Mouse (Mus musculus): ENCODE measurements at regions not wholly inside any gene's neighbourhood (a gene's known extent, or its start where the extent isn't known, plus 50 kb on each side); places are given as distances from the start of the nearest gene placed in this dataset.

DNA sequence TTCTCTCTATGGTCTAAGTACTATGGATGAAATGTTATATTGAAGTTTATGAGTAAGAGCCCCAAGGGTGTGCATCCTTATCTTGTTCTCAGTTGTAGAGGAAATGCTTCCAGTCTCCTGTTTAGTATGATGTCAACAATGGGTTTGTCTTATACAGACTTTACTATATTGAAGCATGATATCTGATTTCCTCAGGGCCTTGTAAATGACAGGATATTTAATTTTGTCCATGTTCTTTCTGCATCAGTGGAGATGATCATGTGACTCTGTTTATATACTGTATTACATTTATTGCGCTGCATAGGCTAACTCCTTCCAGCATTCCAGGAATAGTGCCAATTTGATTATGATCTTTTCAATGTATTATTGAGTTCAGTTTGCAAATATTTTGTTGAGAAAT is 125.2 kb downstream of the Slc30a10 start:
- H3K4me3 ChIP-seq (replicated peaks): no peak overlapping the region
- H3K36me3 ChIP-seq (replicated peaks; ENCODE audit: low read length): no peaks in the 10 kb centered on the region
- H3K4me1 ChIP-seq: no peaks in the 10 kb centered on the region
- H3K9me3 ChIP-seq: peaks cover 6% of the 10 kb centered on the region
- no peaks in the 10 kb centered on the region for H3K27me3 ChIP-seq (replicated peaks)
- no peak for TF ChIP-seq GATA1 (IDR thresholded peaks at IDR 0.05; ENCODE audit: borderline replicate concordance, low read length)
- TF ChIP-seq FLI1 (IDR thresholded peaks at IDR 0.05; ENCODE audit: low read length): no peak

DNA sequence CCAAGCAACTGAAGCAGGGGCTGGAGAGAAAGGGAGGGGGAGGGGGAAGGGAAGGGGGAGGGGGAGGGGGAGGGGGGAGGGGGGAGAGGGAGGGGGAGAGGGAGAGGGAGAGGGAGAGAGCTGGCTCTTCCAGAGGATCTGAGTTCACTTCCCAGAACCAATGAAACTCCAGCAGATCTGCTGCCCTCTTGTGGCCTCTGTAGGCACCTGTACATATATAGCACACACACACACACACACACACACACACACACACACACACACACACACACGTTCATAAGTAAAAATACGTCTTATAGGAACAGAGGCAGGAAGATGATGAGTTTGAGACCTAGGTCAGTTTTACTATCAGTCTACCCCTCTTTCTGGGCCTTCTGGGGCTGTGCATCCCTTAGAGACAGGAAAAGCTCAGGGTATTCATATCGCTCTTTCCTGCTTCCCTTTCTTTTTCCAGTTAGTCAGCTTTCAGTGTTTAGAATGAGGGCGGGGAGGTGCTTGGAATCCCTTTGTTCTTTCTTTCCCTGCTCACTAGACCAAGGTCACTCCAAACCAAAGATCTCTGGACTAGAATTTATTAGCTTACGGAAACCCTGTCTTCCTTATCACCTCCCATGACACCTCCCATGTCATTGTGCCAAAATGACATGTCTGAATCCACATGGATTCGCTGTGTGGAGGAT is 130.7 kb downstream of the Slc30a10 start:
- Histone ChIP-seq H3K4me1 (no peaks in the 10 kb centered on the region), H3K36me3 (replicated peaks; ENCODE audit: low read length) (no peaks in the 10 kb centered on the region), H3K4me3 (replicated peaks) (no peak overlapping the region), H3K9me3 (peaks cover 40% of the 10 kb centered on the region), H3K27me3 (replicated peaks) (no peaks in the 10 kb centered on the region)
- TF ChIP-seq GATA1 (IDR thresholded peaks at IDR 0.05; ENCODE audit: borderline replicate concordance, low read length) (no peak), FLI1 (IDR thresholded peaks at IDR 0.05; ENCODE audit: low read length) (no peak)

DNA sequence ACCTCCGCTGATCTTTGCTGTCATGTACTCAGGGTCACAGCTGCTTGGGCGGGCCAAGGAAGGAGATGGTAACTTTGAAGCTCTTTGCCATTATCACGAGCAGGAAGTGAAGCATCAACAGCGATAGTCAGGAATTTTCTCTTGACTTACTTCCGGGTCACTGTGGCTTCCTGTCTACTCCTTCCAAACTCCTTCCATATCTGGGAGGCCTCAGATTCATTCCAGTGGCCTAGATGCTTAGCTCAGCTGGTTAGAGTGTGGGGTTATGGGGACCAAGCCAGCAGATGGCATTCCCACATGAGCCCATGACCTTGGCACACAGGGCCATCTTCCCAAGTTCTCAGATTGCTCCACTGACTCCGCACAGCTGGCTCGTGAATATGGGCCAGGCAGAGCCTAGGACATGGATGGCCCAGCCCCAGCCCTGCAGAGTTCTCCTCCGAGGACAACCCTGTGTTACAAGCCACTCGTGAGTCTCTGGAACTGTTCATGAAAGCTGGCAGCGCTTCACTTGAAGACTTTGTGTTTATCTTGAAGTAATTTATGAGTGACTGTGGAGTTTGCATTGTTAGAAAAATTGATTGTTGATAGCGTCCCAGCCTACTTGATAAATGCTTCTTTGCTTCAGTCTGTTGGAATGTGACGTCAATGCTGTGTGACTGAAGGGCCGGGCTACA is 133.2 kb downstream of the Slc30a10 start:
- H3K4me3 ChIP-seq (replicated peaks): no peak overlapping the region
- peaks cover 58% of the 10 kb centered on the region for H3K9me3 ChIP-seq
- H3K4me1 ChIP-seq: no peaks in the 10 kb centered on the region
- TF ChIP-seq GATA1 (IDR thresholded peaks at IDR 0.05; ENCODE audit: borderline replicate concordance, low read length): no peak
- no peak for TF ChIP-seq FLI1 (IDR thresholded peaks at IDR 0.05; ENCODE audit: low read length)
- no peaks in the 10 kb centered on the region for H3K27me3 ChIP-seq (replicated peaks)
- H3K36me3 ChIP-seq (replicated peaks; ENCODE audit: low read length): no peaks in the 10 kb centered on the region

DNA sequence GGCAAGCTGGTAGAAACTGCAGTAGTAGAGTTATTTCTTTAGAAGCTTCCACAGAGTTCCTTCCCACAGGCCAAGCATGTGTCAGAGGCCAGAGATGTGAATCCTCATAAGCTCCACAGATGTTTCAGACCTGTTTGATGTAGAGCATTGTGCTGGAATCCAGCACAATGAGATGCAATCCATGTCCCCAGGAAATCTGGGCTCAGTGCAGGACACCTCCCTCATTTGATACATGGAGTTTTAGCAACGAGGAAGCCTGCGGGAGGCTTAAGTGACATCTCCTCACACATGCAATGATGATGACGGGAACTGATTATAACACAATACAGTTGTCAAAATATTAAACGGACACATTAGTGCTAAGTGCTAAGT is 133.7 kb downstream of the Slc30a10 start:
- no peaks in the 10 kb centered on the region for H3K4me1 ChIP-seq
- H3K9me3 ChIP-seq: peaks cover 58% of the 10 kb centered on the region
- H3K36me3 ChIP-seq (replicated peaks; ENCODE audit: low read length): no peaks in the 10 kb centered on the region
- H3K27me3 ChIP-seq (replicated peaks): no peaks in the 10 kb centered on the region
- TF ChIP-seq GATA1 (IDR thresholded peaks at IDR 0.05; ENCODE audit: borderline replicate concordance, low read length) (no peak), FLI1 (IDR thresholded peaks at IDR 0.05; ENCODE audit: low read length) (no peak)
- no peak overlapping the region for H3K4me3 ChIP-seq (replicated peaks)

DNA sequence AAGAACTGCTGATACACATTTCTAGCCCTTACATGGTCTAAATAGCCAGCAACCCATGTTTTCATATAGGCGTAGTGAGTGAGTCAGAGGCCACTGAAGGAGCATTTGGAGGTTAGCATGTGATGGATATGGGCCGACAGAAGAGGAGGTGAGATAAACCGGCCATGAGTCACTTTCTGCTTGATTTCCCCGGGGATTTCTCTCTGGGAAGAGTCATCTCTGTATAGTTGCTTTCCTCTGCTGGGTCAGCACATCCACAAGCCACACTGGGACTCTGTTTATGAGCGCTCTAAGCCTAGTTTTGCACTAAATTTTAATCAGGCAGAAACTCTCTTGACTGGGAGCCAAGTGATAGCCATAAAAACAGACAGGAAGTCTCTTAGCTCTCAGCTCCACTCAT is 142.2 kb downstream of the Slc30a10 start:
- Histone ChIP-seq H3K27me3 (replicated peaks) (no peaks in the 10 kb centered on the region), H3K4me3 (replicated peaks) (no peak overlapping the region), H3K4me1 (no peaks in the 10 kb centered on the region), H3K9me3 (peaks cover 20% of the 10 kb centered on the region), H3K36me3 (replicated peaks; ENCODE audit: low read length) (no peaks in the 10 kb centered on the region)
- TF ChIP-seq FLI1 (IDR thresholded peaks at IDR 0.05; ENCODE audit: low read length) (no peak), GATA1 (IDR thresholded peaks at IDR 0.05; ENCODE audit: borderline replicate concordance, low read length) (no peak)

DNA sequence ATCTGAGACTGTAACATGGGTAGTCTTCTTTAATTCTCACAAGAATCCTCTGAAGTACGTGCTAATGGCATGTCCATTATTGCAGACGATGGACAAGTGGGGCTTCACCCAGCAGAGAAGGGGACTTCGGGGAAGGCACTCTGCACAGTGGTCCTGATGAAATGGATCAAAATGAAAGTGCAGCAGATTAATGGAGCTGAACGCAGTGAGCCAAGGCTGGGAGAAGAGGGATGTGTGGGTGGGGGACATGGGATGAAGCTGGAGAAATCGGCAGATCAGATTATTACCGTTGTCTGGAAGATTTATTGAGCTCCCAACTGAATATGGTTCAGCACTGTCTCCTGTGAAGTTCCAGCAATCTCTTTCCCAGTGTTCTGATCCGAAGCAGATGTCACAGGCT is 143.9 kb downstream of the Slc30a10 start:
- no peaks in the 10 kb centered on the region for H3K36me3 ChIP-seq (replicated peaks; ENCODE audit: low read length)
- H3K9me3 ChIP-seq: peaks cover 10% of the 10 kb centered on the region
- TF ChIP-seq FLI1 (IDR thresholded peaks at IDR 0.05; ENCODE audit: low read length): no peak
- no peak for TF ChIP-seq GATA1 (IDR thresholded peaks at IDR 0.05; ENCODE audit: borderline replicate concordance, low read length)
- no peaks in the 10 kb centered on the region for H3K4me1 ChIP-seq
- no peak overlapping the region for H3K4me3 ChIP-seq (replicated peaks)
- H3K27me3 ChIP-seq (replicated peaks): no peaks in the 10 kb centered on the region

DNA sequence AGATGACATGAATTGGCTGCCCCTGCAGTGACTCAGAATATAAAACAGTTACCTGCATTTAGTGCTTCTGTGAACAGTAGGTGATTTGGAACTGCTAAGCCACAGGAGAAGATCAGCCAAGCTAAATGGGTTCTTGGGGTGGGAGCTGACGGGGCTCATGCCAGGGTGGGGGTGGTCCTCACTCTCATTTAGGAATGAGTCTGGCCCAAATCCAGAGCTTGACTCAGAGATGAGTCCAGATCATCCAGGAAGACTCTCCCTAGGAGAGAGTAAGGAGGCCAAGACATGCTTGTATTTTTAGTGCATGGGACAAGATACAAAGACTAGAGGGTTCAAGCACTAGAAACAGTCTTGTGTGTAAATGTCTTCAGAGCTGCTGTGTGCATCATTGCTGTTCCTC is 146.5 kb downstream of the Slc30a10 start:
- TF ChIP-seq GATA1 (IDR thresholded peaks at IDR 0.05; ENCODE audit: borderline replicate concordance, low read length) (no peak), FLI1 (IDR thresholded peaks at IDR 0.05; ENCODE audit: low read length) (no peak)
- Histone ChIP-seq H3K4me1 (no peaks in the 10 kb centered on the region), H3K36me3 (replicated peaks; ENCODE audit: low read length) (no peaks in the 10 kb centered on the region), H3K9me3 (peaks cover 14% of the 10 kb centered on the region), H3K4me3 (replicated peaks) (no peak overlapping the region), H3K27me3 (replicated peaks) (no peaks in the 10 kb centered on the region)

DNA sequence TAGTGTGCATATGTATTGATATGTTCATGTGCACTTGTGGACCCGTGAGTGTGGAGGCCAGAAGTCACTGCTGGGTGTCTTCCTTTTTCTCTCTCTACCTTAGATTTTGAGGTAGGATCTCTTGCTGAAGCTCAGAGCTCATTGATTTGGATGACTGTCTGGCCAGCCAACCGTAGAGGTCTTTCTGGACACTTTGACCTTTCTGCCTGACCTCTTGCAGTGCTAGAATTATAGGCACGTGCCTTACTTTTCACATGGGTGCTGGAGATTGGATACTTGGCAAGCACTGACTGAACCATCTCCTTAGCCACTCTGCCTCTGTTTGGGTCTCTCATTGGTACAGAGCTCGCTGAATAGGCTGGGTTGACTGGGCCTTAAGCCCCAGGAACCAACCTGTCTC is 151.3 kb downstream of the Slc30a10 start:
- no peaks in the 10 kb centered on the region for H3K4me1 ChIP-seq
- TF ChIP-seq FLI1 (IDR thresholded peaks at IDR 0.05; ENCODE audit: low read length) (no peak), GATA1 (IDR thresholded peaks at IDR 0.05; ENCODE audit: borderline replicate concordance, low read length) (no peak)

DNA sequence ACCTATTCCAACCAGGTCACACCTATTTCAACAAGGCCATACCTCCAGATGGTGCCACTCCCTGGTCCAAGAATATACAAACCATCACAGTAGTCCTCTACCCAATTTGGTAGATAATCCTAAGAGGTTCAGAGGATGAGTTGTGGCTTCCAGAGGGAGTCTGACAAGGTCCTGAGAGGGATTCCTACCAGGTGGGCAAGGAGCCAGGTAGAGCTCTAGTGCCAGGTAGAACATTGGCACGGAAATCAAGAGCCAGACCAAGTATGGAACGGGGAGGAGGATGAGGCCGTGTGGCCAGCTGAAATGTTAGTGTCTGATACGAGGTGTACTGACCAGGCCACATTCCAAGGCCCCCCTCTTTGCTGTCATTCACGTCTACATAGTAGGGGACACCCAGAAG is 153.0 kb downstream of the Slc30a10 start:
- TF ChIP-seq FLI1 (IDR thresholded peaks at IDR 0.05; ENCODE audit: low read length) (no peak), GATA1 (IDR thresholded peaks at IDR 0.05; ENCODE audit: borderline replicate concordance, low read length) (no peak)

More for the DNA sequence above, 151.3 kb downstream of the Slc30a10 start:
- H3K36me3 ChIP-seq (replicated peaks; ENCODE audit: low read length): no peaks in the 10 kb centered on the region
- no peak overlapping the region for H3K4me3 ChIP-seq (replicated peaks)
- H3K27me3 ChIP-seq (replicated peaks): no peaks in the 10 kb centered on the region
- peaks cover 8% of the 10 kb centered on the region; the same call in 1 of the 2 replicates for H3K9me3 ChIP-seq

DNA sequence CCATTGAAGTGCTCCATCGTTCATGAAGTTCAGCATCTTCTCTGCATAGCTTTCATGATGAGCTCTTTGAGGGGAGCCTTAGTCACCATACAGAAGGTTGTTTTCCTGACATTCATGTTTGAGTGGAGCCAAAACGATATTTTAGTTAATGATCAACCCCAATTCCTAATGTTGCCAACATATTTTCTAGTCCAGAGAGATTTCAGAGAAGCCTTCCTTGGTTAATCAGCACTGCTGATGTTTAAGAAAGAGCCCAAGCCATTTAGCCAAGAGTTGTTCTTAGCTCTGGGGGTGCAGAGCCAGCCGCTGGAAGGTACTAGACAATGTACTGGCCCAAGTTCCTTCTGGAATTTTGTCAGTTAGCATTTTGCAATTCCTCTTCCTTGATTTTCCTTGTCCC is 153.8 kb downstream of the Slc30a10 start:
- Histone ChIP-seq H3K4me3 (replicated peaks) (no peak overlapping the region), H3K27me3 (replicated peaks) (no peaks in the 10 kb centered on the region), H3K4me1 (no peaks in the 10 kb centered on the region), H3K9me3 (peaks cover 8% of the 10 kb centered on the region; the same call in 1 of the 2 replicates), H3K36me3 (replicated peaks; ENCODE audit: low read length) (no peaks in the 10 kb centered on the region)
- TF ChIP-seq GATA1 (IDR thresholded peaks at IDR 0.05; ENCODE audit: borderline replicate concordance, low read length) (no peak), FLI1 (IDR thresholded peaks at IDR 0.05; ENCODE audit: low read length) (no peak)

More for the DNA sequence above, 153.0 kb downstream of the Slc30a10 start:
- no peaks in the 10 kb centered on the region for H3K36me3 ChIP-seq (replicated peaks; ENCODE audit: low read length)
- no peaks in the 10 kb centered on the region for H3K4me1 ChIP-seq
- no peak overlapping the region for H3K4me3 ChIP-seq (replicated peaks)
- peaks cover 8% of the 10 kb centered on the region; the same call in 1 of the 2 replicates for H3K9me3 ChIP-seq
- H3K27me3 ChIP-seq (replicated peaks): no peaks in the 10 kb centered on the region

Measured in megakaryocyte, embryonic 14.5 days (primary cell).